Mouse (Mus musculus): ENCODE measurements around the gene Slc24a1.

DNA sequence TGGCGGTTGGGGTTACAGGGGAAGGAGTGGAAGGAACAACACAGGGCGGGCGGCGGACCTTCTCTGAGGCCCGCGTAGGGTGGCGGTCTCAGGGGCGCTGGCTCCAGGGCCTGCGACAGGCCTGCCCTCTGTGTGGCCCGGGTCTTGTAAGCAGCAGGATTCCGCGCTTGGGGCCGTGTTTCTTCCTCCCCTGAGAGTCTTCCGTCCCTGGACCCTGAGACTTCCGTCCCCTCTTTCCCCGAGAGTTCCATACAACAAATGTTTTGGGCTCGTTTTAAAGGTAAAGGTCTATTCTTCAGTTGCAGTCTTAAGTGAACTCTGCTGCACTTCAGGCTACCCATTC lies 9.5 kb upstream of the Slc24a1 start:
- TF ChIP-seq CTCF (IDR thresholded peaks at IDR 0.05; ENCODE audit: low read depth, low read length) (no peak), TAL1 (conservative IDR thresholded peaks at IDR 0.05; ENCODE audit: low read depth, low read length) (no peak)

Data from G1E (cell line).